Mouse (Mus musculus) lung, adult 2 months (tissue): Measurements from ENCODE around the gene Colgalt2.

Experiments used
- CTCF ChIP-seq: fragments of 200-500 bp; IDR thresholded peaks from 2 replicates; pipeline ENCODE4 v1.5.1; 2011; ENCODE audit warnings: mild to moderate bottlenecking, low read length, control low read depth; ENCODE audit not compliant: insufficient read depth
- POLR2A ChIP-seq: fragments of 200-500 bp; IDR thresholded peaks from 2 replicates; pipeline ENCODE4 v1.6.1; 2011; ENCODE audit warnings: low read depth, mild to moderate bottlenecking, control low read depth, low read length, borderline replicate concordance; ENCODE audit errors: extremely low read depth

- TF ChIP-seq CTCF (no peak), POLR2A (no peak)
These were observed 13.5 kb downstream of the Colgalt2 start for GRCm38 (mm10) chr1:152413116-152413515.
